Mouse (Mus musculus) small intestine, adult 2 months (tissue): ENCODE data around the gene Sel1l.

ENCODE experiments used
- CTCF ChIP-seq: fragments of 200-500 bp; IDR thresholded peaks from 2 replicates; pipeline ENCODE4 v1.5.1; 2012; ENCODE audit warnings: low read depth, mild to moderate bottlenecking, control low read depth, inconsistent platforms, low read length, moderate library complexity, mixed read lengths; ENCODE audit not compliant: insufficient replicate concordance, insufficient read length; ENCODE audit errors: extremely low read depth
- POLR2A ChIP-seq: fragments of 200-500 bp; IDR thresholded peaks from 2 replicates; pipeline ENCODE4 v1.6.1; 2012; ENCODE audit warnings: low read depth, mild to moderate bottlenecking, control low read depth, inconsistent platforms, low read length, moderate library complexity

DNA sequence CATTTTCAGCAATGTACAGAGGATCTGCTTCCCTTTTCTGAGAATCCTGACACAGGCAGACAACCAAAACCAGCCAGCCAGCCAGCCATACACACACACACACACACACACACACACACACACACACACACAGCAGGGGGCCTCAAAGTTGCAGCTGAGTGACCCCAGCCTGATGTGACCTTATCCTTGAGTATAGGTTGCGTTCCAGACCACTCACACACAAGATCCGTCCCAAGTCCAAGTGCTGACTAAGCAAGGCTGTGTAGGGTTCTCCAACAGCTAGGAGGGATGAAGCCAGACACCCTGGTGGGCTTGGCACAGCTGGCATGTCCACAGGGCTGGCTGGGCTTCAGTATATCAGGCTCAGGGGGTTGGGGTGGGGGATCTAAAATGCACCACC, 84.5 kb downstream of the Sel1l start:
- TF ChIP-seq CTCF: no peak
- no peak for TF ChIP-seq POLR2A
